Mouse (Mus musculus): ENCODE measurements at regions not wholly inside any gene's neighbourhood (a gene's known extent, or its start where the extent isn't known, plus 50 kb on each side); places are given as distances from the start of the nearest gene placed in this dataset.

DNA sequence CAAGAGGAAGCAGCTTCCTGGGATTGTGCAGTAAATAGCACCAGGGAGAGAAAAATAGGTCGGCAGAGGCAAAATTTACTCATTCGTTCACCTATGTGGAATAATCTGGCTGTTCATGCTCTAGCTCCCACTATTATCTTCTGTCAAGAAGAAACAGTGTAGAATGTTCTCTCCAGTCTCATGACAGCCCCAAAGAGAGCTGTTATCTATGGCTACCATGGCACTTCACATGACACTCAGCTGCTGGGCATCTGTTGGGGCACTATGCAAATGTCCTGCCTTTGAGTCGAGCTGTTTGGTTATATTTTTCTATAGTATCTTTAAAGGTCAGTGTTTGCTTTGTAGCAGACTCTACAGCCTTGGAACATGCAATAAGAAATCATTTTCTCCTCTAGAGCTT lies 550.5 kb upstream of the Adam24 start:
- Histone ChIP-seq H3K79me2 (ENCODE audit: control insufficient read depth, insufficient read depth) (no peaks in the 10 kb centered on the region), H3K27me3 (ENCODE audit: control insufficient read depth, insufficient read depth, insufficient read length) (no peaks in the 10 kb centered on the region), H3ac (ENCODE audit: control insufficient read depth, insufficient read length, low read depth) (no peak overlapping the region), H3K36me3 (ENCODE audit: control insufficient read depth, insufficient read depth) (no peaks in the 10 kb centered on the region), H3K79me3 (ENCODE audit: low read depth) (no peaks in the 10 kb centered on the region), H3K4me3 (ENCODE audit: insufficient read depth, poor library complexity, severe bottlenecking) (no peak overlapping the region)
- TF ChIP-seq CTCF (IDR thresholded peaks at IDR 0.05; ENCODE audit: control insufficient read depth, insufficient read depth, insufficient read length), result no peak
- no peak for TF ChIP-seq MAX (IDR thresholded peaks at IDR 0.05)
- TF ChIP-seq CEBPB (IDR thresholded peaks at IDR 0.05; ENCODE audit: low read depth), result no peak
- TF ChIP-seq MYOG (IDR thresholded peaks at IDR 0.05; ENCODE audit: control insufficient read depth, extremely low read depth, insufficient read length), result no peak
- no peak for TF ChIP-seq MYOD1 (IDR thresholded peaks at IDR 0.05; ENCODE audit: control insufficient read depth, insufficient read length, low read depth)
- TF ChIP-seq USF1 (IDR thresholded peaks at IDR 0.05; ENCODE audit: low read depth), result no peak
- TF ChIP-seq FOSL1 (IDR thresholded peaks at IDR 0.05; ENCODE audit: insufficient read depth, low read length, poor library complexity, severe bottlenecking), result no peak

DNA sequence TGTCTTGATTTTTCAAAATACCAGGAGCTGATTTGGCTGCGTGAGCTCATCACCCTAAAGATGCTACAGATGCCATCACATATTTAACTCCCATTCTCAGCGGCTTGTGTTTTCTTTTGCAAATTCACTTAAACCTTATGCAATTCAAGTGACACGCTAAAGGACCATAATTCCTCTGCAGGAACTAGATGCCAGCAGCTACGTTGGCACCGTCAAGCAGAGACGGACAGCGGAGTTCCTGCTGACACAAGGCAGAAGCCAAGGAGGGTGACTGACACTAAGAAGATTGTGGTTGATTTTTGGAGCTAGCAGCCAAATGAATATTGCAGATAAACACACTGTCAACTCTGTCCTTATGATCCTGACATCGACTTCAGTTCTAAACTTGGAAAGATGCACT lies 547.7 kb upstream of the Adam24 start:
- Histone ChIP-seq H3ac (ENCODE audit: control insufficient read depth, insufficient read length, low read depth) (no peak overlapping the region), H3K36me3 (ENCODE audit: control insufficient read depth, insufficient read depth) (no peaks in the 10 kb centered on the region), H3K4me3 (ENCODE audit: insufficient read depth, poor library complexity, severe bottlenecking) (no peak overlapping the region), H3K27me3 (ENCODE audit: control insufficient read depth, insufficient read depth, insufficient read length) (no peaks in the 10 kb centered on the region), H3K79me3 (ENCODE audit: low read depth) (no peaks in the 10 kb centered on the region), H3K79me2 (ENCODE audit: control insufficient read depth, insufficient read depth) (no peaks in the 10 kb centered on the region)
- no peak for TF ChIP-seq MAX (IDR thresholded peaks at IDR 0.05)
- no peak for TF ChIP-seq FOSL1 (IDR thresholded peaks at IDR 0.05; ENCODE audit: insufficient read depth, low read length, poor library complexity, severe bottlenecking)
- TF ChIP-seq USF1 (IDR thresholded peaks at IDR 0.05; ENCODE audit: low read depth), result no peak
- no peak for TF ChIP-seq CEBPB (IDR thresholded peaks at IDR 0.05; ENCODE audit: low read depth)
- TF ChIP-seq CTCF (IDR thresholded peaks at IDR 0.05; ENCODE audit: control insufficient read depth, insufficient read depth, insufficient read length), result no peak

DNA sequence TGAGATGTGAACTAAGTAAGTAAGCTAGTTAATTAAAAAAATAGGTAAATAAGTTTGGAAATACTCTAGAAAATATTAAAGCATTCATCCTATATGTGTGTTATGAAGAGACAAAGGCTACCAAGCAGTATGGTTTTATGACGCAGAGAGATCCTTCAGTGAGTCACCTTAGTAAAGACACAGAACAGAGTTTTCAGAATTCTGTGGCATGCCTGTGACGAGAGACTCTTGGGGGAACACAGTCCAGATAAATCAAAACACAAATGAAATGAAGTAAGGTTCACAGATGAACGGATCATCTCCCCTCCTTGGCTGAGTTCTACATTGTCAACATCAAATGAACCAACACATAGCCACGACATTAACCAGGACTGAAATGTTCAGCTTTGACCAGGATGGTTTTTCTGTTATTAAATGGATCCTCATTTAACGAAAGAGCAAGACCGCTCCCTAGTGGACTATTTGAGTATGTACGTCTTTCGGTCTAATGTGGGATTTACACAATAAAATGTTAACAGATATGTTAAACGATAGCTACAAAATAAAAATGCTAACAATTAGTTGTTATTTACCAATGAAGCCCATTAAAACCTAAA lies 542.1 kb upstream of the Adam24 start:
- Histone ChIP-seq H3K4me3 (ENCODE audit: insufficient read depth, poor library complexity, severe bottlenecking) (no peak overlapping the region), H3ac (ENCODE audit: control insufficient read depth, insufficient read length, low read depth) (no peak overlapping the region), H3K79me2 (ENCODE audit: control insufficient read depth, insufficient read depth) (no peaks in the 10 kb centered on the region), H3K27me3 (ENCODE audit: control insufficient read depth, insufficient read depth, insufficient read length) (no peaks in the 10 kb centered on the region), H3K36me3 (ENCODE audit: control insufficient read depth, insufficient read depth) (no peaks in the 10 kb centered on the region), H3K79me3 (ENCODE audit: low read depth) (no peaks in the 10 kb centered on the region)
- no peak for TF ChIP-seq CEBPB (IDR thresholded peaks at IDR 0.05; ENCODE audit: low read depth)
- TF ChIP-seq FOSL1 (IDR thresholded peaks at IDR 0.05; ENCODE audit: insufficient read depth, low read length, poor library complexity, severe bottlenecking), result no peak
- TF ChIP-seq MYOD1 (IDR thresholded peaks at IDR 0.05; ENCODE audit: control insufficient read depth, insufficient read length, low read depth), result no peak
- TF ChIP-seq MYOG (IDR thresholded peaks at IDR 0.05; ENCODE audit: control insufficient read depth, extremely low read depth, insufficient read length), result no peak
- no peak for TF ChIP-seq CTCF (IDR thresholded peaks at IDR 0.05; ENCODE audit: control insufficient read depth, insufficient read depth, insufficient read length)
- TF ChIP-seq MAX (IDR thresholded peaks at IDR 0.05), result no peak

DNA sequence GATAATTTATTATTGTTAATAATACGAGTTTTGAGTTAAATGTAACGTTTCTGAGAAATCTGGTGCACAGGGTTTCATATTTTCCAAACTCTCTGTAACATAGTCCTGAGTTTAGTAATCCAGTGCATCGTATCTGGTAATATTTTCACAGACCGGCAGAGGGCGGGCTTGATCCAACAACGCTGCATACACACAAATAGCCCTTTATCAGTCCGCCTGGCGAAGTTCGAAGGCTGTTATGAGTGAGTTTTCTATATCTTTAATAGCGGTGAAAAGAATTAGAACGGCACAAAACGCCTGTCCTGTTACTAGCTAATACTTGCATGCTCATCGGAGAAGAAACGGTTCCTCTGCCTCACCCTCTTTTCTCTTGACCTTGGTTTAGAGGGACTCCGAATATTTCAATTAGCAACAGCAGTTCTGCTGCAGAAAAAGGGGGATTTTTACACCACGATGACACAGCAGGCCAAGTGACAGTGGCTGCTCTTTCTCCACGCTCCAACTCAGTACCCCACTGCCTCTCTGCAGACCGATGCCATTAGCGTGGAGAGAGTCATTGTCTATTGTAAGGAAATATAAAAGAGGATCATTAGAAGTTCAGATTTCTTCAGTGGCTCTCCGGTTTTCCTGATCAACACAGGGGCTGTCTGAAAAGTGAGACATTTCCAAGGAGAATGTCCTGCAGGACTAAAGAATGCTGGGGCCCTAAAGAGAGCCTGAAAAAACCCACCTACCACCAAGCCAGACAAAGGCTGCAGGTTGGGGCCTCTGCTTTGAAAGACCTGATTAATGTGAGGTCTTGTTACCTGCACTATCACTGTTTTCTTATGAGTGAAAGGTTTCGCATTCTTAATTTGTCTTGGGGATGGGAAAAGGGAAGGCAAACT lies 523.7 kb upstream of the Adam24 start:
- no peaks in the 10 kb centered on the region for H3K79me2 ChIP-seq (ENCODE audit: control insufficient read depth, insufficient read depth)
- no peak overlapping the region for H3K4me3 ChIP-seq (ENCODE audit: insufficient read depth, poor library complexity, severe bottlenecking)
- H3K79me3 ChIP-seq (ENCODE audit: low read depth), result no peaks in the 10 kb centered on the region
- H3ac ChIP-seq (ENCODE audit: control insufficient read depth, insufficient read length, low read depth), result no peak overlapping the region
- TF ChIP-seq MAX (IDR thresholded peaks at IDR 0.05) (no peak), CTCF (IDR thresholded peaks at IDR 0.05; ENCODE audit: control insufficient read depth, insufficient read depth, insufficient read length) (peak; percentile 23), FOSL1 (IDR thresholded peaks at IDR 0.05; ENCODE audit: insufficient read depth, low read length, poor library complexity, severe bottlenecking) (no peak), USF1 (IDR thresholded peaks at IDR 0.05; ENCODE audit: low read depth) (no peak), MYOD1 (IDR thresholded peaks at IDR 0.05; ENCODE audit: control insufficient read depth, insufficient read length, low read depth) (no peak)
- H3K36me3 ChIP-seq (ENCODE audit: control insufficient read depth, insufficient read depth), result no peaks in the 10 kb centered on the region
- H3K27me3 ChIP-seq (ENCODE audit: control insufficient read depth, insufficient read depth, insufficient read length), result no peaks in the 10 kb centered on the region

DNA sequence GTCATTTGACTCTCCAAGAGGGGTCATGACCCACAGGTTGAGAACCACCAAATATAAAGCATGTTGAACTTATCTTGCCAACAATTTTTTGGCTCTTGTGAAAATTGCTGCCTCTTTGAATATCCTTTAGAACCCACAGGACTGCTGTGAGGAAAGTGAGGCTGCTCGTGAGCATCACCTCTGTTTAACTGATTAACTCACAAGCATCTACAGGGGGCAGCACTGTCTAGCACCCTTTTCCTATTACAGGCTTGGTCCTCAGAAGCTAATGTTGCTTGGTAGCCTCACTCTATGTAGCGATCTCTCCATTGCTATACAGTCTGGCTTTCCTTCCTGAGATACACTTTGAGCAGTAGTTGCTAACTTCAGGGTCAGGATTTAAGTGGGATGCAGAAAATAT lies 522.4 kb upstream of the Adam24 start:
- Histone ChIP-seq H3ac (ENCODE audit: control insufficient read depth, insufficient read length, low read depth) (no peak overlapping the region), H3K79me2 (ENCODE audit: control insufficient read depth, insufficient read depth) (no peaks in the 10 kb centered on the region), H3K27me3 (ENCODE audit: control insufficient read depth, insufficient read depth, insufficient read length) (no peaks in the 10 kb centered on the region), H3K4me3 (ENCODE audit: insufficient read depth, poor library complexity, severe bottlenecking) (no peak overlapping the region), H3K79me3 (ENCODE audit: low read depth) (no peaks in the 10 kb centered on the region), H3K36me3 (ENCODE audit: control insufficient read depth, insufficient read depth) (no peaks in the 10 kb centered on the region)
- no peak for TF ChIP-seq MYOD1 (IDR thresholded peaks at IDR 0.05; ENCODE audit: control insufficient read depth, insufficient read length, low read depth)
- no peak for TF ChIP-seq CEBPB (IDR thresholded peaks at IDR 0.05; ENCODE audit: low read depth)
- TF ChIP-seq CTCF (IDR thresholded peaks at IDR 0.05; ENCODE audit: control insufficient read depth, insufficient read depth, insufficient read length), result no peak
- TF ChIP-seq MAX (IDR thresholded peaks at IDR 0.05), result no peak
- no peak for TF ChIP-seq MYOG (IDR thresholded peaks at IDR 0.05; ENCODE audit: control insufficient read depth, extremely low read depth, insufficient read length)
- TF ChIP-seq FOSL1 (IDR thresholded peaks at IDR 0.05; ENCODE audit: insufficient read depth, low read length, poor library complexity, severe bottlenecking), result no peak

Measured in C2C12 (cell line).